Mouse (Mus musculus): Measurements from ENCODE around the gene Sacm1l.

The Sacm1l gene

DNA sequence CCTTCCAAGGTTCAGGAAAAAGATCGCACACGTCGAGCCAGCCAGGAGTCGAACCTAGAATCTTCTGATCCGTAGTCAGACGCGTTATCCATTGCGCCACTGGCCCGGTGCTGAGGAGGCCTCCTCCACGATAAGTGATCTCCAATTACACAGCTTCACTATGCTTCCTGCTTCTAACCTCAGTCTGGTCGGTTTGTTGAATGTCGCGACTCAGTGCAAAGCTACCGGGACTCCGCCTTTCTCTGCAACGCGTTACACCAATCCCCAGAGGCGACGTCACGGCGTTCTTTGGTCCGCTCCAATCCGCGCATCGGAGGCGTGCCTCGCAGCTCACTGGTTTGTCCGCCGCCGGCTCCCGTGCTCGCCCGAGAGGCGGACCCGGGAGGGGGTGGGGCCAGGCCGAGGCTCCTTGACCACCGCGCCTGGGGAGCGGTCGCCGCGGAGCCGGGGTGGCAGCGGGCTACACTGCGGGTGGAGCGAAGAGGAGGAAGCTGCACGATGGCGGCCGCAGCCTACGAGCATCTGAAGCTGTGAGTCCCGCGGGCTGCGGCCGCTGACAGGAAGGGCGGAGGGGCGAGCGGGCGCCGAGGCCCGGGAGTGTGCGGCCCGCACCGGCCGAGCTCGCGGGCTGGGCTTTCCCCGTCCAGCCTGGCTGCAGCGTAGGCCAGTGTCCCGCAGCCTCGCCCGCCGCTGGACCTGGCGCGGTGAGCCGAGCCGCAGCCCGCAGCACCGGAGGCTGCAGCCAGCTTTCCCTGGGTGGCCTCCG lies at the start of gene Sacm1l:
TSS of gene Sacm1l (plus strand) at position 368 of the 766 bp plus-strand sequence.
- peak; percentile 100 for DNase-seq (ENCODE audit: low spot score)

DNA sequence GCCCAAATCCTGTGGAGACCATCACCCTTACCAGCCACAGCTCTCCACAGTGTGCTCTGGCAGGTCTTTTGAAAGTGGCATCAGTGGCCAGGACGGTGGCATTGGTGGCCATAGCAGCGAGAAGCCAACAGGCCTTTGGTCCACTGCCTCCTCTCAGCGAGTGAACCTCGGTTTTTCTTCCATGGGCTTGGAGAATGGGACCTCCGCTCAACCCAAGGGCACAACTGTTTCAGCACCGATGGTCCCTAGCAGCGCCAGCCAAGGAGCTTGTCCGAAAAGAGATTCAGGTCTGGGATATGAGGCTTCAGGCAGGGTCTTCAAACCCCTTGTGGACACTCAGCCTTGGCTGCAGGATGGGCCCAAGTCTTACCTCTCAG lies 49.7 kb upstream of the Sacm1l start:
- no peak for DNase-seq (ENCODE audit: low spot score)

DNA sequence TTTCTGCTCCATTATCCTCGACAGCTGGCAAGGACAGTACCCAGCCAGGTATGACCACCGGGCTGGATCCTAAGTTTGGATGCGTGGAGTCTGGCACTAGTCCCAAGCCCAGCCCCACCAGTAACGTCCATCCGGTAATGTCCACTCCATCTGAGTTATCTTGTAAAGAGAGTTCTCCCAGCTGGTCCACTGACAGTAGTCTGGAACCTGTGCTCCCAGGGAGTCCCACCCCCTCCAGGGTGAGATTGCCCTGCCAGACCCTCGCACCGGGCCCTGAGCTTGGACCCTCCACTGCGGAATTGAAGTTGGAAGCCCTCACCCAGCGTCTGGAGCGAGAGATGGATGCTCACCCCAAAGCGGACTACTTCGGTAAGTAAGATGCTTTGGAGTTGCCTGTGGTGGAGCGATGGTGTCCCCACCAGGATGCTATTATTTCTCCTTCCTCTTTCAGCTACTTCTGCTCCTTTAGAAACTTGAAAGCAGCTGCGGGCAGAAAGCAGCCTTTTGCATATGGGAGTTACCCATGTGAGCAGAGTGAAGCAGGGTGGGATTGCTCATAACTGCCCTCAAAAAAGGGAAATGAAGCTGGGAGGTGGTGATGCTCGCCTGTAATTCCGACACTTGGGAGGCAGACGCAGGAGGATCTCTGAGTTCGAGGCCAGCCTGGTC lies 49.2 kb upstream of the Sacm1l start:
- DNase-seq (ENCODE audit: low spot score) = no peak

DNA sequence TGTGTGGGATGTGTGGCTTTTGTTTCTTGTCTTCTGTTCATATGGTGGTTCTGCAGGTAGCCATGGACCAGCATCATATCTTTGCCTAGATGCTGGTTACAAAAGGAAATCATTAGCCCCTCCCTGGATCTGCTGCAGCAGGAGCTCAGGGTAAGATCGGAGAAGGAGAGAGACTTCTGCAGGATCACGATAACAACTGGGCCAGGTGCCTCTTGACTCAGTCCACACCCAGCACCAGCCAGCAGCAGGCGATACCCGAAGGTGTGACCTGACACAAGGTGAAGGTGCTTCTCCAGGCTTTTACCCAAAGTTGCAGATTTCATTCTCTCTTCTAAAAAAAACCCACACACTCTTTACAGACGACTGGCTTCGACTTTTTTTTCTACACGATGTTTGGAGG lies 48.4 kb upstream of the Sacm1l start:
- peak; percentile 76 for DNase-seq (ENCODE audit: low spot score)

DNA sequence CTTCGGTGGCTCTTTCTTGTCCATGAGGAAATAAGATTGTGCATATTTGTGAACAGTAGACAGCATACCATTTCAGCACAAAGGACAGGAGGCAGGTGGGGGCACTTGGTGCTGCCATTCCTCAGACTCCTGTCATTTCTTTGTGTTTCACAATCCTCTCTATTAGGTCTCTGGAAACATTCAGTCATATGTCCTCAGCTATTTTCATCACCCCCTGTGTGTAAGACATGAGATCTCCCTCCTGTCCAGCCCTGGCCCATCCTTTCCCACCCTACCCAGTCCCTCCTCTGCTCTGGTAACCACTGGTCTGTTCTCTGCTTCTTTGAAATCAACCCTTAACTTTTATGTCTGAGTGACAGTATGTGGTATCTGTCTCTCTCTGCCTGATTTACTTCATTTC lies 46.0 kb upstream of the Sacm1l start:
- no peak for DNase-seq (ENCODE audit: low spot score)

DNA sequence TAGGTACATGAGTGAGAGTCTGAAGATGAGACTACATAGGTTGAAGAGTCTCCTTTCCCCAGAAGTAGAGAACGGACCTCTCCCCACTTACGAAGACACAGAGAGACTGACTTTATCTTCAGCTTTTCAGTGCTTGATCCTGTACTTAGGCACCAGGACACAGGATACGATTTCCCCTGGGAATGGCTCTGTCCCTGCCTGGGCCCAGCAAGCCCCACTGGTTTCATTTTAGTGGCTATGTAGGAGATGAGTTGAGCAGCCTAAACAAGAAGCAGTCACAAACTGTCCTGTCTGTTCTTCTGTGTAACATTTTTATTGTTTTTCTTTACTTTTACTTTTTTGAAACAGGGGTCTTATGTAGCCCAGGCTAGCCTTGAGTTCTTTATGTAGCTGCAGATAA lies 44.7 kb upstream of the Sacm1l start:
- no peak for DNase-seq (ENCODE audit: low spot score)

DNA sequence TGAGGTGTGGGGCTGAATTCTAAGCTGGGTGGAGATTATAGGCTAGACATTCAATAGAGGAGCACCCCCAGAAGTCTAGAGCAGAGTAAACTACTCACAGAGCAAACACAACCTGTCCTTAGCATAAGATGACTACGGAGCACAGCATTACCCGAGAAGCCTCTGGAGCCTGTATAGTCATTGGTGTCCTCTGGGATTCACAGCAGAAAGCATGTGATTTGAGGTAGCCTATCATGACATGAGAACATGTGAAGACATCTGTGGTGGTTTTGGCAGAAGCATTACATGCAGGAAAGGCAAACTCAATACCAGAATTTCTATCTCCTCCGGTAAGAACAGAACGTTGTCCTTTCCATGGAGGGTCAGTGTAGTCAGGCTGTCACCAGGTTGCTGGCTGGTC lies 44.0 kb upstream of the Sacm1l start:
- no peak for DNase-seq (ENCODE audit: low spot score)

DNA sequence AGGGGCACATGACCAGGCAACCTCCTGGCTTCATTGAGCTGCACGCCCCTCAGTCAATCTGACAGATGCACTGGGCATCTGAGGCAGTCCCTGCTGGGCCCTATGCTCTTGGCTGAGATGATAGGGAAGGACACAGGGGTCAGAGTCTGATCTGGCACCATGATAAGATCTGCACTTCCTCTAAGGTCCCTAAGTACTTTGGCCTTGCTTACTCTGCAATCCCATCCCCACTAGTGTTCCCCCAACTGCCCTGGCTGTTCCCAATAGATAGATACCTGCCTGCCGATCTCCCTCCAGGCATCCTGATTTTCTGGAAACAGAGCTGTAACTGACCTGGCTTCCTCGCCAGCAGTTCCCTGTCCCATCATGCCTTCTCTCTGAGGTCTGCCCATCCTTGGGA lies 42.9 kb upstream of the Sacm1l start:
- DNase-seq (ENCODE audit: low spot score) = no peak

DNA sequence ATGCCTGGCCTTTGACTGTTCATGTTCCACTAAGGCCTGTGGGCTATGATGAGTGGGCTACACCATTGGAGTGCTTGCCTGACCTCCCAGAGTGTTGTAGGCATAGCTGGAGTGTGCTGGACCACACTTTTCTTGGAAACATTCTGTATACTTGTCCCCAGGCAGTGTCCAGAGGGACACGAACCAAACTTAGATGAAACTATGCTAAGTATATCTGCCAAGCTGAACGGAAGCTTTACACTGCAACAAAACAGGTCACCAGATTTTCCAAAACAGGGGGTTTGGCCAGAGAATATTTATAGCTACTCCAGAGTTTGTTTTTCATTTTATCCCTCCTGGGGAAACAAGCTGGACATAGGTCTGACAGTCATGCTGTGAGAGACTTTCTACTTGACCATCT lies 40.5 kb upstream of the Sacm1l start:
- DNase-seq (ENCODE audit: low spot score) = no peak

DNA sequence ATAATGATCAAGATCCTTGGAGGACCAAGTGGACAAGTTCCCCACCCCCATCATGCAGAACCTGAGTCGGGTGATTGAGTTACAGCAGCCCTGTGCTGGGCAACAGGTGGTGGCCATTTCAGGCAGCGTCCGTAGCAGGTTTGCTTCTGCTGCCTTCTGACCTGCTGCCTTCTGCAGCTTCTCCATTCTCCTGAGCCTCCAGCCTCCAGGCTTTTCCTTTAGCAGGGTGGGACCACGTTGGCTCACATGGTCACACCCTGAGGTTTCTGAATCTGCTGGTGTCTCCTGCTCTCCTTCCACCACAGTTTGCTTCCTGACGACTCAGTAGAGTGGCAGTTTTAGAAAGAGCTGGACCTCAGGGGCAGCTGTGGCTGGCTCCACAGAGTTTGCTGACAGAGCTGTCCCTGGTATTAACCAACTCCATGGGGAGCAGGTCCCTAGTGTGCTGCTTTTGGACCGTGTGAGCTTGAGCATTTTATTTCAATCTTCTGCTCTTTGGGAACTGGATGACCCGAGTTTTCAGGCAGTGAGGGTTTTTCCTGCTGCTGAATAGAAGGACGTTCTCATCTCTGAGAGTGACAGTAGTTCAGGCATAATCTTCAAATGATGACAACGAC lies 39.7 kb upstream of the Sacm1l start:
- no peak for DNase-seq (ENCODE audit: low spot score)

DNA sequence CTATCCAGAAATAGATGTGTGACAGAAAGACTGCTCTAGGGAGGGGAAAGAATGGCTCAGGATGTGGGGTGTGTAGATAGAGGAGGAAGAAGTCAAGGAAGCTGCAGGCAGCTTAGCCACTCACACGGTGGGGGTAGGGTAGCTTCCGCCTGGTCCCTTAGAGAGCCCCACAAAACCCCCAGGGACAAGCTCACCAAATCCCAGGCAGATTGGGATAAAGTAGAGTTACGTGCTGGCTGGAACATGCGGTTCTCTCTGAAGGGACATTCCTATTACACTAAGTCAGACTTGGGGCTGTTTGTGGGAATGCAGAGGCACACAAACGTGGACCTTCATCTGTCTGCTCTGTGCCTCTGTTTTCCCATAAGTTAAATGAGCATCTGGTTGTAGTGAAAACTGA lies 38.6 kb upstream of the Sacm1l start:
- DNase-seq (ENCODE audit: low spot score) = no peak

DNA sequence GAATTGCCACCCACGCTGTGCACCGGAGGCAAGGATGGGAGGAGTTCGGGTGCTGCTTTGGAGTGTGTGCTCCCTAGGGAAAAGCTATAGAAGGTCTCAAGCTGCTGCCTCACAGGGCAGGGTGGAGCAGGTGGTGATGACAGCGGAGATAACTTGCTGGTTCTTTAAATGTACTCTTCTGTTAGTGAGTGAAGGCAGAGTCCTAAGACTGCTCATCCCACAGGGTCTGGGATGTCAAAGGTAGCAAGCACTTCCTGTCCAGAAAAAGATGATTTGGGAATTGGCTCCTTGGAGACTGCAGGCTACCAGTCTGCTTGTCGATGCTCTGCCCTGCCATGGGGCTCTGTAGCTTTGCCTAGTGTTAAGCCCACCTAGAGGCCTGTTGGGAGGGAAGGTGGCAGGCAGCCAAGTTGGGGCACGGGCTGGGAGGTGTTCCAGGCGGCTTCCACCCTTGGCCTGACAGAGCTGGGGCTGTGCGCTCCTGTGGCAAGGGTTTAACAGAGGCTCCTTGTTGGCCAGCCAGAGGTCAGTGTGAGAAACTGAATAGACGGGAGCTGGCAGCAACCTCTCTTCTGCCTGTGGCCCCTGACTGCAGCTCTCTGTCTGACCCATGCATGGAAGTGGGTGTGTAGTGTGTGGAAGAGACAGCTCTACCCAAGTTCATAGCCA lies 37.5 kb upstream of the Sacm1l start:
- no peak for DNase-seq (ENCODE audit: low spot score)

DNA sequence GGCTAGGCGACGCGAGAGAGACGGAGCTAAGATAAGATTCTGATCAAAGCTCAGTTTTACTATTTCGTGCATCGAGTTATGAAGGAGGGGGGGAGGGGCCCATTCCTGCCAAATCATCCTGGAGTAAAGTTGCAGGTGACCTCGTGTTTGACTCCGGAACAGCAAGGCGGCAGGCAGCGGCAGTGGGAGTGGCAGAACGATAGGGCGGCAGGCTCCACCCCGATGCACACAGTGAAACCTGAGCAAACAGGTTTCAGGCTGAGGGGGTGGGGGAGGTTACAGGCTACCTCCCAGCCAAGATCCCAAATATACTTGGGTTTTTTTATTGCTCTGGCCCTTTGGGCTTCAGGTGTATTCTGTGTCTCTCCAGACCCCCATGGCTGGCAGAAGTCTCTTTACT lies 32.9 kb upstream of the Sacm1l start:
- DNase-seq (ENCODE audit: low spot score) = no peak

DNA sequence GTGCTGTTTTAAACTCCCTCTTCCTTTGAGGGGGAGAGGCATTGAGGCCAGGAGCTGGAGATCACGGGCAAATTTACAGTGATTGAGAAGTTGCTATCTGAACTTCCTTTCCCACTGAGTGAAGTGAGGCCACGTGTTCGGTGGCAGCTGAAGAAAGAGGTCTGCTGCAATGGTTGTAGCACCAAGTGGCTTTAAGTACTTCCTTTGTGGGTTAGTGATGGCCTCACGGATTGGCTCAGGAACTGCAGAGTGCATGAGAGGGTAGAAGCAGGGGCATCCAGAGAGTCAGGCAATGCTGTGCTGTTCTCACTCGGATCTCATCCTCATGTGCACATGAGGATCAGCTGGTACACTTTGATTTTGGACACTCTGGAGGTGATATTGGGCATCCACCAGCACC lies 31.7 kb upstream of the Sacm1l start:
- DNase-seq (ENCODE audit: low spot score) = no peak

DNA sequence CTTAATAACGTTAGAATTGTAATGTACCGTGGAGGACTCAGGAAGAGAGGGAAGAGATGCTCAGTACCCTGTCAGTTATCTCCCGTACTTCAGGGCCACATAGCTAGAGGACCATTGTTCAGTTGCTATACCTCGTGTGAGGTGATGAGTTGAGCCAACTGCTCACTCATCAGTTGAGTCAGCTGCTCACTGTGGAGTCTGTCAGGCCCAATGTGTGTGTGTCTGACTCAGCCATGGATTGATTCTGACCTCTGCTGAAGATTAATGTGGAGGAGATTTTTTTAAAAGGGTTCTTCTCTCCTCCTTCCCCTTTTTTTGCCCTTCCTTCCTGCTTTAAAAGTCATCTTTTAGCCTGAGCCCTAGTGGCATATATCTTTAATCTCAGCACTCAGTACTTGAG lies 29.1 kb upstream of the Sacm1l start:
- DNase-seq (ENCODE audit: low spot score) = no peak

DNA sequence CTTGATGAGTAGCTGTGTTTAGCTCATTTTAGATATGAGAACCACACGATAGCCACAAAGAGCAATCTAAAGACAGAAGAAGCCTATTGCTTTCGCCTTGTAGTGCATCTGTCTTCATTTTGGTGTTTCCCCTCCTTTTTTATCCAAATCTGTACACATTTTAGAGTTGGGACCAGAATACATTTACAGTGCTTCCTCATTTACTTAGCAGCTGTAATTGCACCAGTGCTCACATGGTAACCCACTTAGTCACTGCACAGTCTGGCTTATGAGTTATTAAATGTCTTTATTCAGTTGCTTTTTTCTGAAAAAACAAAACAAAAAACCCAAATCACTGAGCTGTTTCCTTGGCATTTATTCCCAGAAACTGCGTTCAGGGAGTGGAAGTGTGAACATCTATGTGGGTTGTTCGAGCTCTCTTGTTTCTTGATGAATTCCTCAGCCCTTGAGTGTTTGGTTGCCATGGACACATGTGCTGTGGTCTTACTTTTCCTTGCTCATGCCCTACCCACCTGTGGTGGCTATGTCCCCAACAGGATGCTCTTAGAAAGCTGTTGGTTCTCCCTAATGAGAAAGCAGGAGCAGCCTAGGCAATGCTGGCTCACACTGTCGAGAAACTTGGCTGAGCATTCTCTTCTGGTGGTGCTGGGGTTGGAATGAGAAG lies 26.3 kb upstream of the Sacm1l start:
- DNase-seq (ENCODE audit: low spot score) = no peak

DNA sequence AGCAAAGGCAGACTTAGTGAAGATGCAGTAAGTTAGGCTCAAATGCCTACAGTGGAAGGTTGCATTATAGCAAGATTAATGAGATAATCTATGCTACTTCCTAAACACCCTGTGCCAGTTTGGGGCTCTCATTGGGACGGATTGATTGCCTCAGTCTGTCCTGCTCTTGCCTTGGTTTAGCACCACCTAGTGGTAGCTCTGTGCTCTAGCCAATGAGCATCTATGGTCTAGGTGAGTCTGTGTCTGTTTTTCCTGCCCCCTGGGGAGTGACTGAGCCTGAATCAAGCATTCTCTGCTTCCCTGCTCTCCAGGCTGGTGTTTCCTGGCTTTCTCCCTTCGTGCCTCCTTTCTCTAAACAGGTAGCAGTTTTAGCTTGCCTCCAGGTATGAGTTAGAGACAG lies 25.2 kb upstream of the Sacm1l start:
- peak; percentile 67 for DNase-seq (ENCODE audit: low spot score)

DNA sequence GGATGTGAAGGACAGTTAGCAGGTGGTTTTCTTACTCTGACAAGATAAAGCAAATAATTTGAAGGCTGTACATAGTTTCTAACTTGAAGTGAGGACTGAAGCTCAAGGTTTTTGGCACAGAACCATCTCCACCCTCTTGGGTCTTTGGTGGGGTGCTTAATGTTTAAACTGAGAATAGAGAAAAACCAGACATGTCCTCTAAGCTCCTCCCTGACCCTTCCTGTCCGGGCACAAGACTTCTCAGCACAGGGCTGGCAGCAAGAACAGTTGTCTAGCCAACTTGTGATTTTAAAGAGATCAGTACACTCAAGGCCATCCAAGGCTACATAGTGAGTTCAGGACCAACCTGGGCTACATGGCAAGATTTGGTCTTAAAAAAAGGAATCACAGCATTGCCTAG lies 24.0 kb upstream of the Sacm1l start:
- DNase-seq (ENCODE audit: low spot score) = no peak

DNA sequence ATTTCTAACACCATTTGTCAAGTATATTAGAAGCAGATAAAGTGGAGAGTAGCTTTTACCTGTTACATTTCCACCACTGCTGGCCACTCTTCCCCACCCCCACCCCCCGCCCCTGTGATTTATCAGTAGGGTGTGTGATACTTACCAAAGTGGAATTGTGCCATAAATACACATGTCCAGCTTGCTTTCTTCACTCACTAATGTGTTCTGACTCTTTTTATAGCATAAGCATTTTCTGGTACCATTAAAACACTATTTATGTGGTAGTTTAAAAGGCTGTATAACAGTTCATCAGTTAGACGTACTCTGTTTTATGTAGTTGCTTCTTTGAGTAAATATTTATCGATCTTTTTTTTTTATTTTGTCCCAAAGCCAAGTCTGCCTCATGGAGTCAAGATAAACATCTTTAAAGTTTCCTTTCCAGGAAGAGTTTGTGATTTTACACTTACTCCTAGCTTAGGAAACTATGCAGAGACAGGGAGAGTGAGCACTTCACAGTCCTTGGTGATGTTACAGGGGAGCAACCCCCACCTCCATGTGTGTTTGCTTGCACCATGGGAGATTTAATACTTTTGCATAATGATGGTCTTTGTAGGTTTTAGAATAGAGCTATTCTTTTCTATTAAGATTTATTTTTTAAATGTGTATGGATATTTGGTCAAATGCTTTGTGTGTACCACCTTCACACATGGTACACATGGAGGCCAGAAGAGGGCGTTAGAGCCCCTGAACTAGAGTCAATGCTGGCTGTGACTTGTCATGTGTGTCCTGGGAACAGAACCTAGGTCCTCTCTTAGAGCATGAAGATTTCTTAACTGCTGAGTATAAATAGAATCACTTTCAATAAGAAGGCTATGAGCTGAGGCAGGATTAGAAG lies 23.1 kb upstream of the Sacm1l start:
- DNase-seq (ENCODE audit: low spot score) = no peak

DNA sequence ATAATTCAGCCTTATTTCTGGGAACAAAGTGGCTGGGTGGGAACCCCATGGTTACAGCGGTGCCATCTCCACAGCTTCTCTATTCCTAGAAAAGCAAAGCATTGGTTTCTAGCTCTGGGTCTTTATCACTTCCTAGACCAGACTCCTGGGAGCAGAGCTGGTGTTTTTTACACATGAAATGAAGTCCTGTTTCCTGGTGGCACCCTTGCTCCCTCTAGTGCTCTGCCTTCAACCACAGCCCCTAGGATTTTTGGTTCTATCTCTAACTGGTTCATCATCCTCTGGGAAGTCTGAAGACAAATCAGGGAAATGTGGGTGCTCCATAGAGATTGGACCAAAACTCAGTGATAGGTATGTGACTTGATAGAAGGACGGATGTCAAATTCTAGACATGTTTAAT lies 22.2 kb upstream of the Sacm1l start:
- DNase-seq (ENCODE audit: low spot score) = no peak

DNA sequence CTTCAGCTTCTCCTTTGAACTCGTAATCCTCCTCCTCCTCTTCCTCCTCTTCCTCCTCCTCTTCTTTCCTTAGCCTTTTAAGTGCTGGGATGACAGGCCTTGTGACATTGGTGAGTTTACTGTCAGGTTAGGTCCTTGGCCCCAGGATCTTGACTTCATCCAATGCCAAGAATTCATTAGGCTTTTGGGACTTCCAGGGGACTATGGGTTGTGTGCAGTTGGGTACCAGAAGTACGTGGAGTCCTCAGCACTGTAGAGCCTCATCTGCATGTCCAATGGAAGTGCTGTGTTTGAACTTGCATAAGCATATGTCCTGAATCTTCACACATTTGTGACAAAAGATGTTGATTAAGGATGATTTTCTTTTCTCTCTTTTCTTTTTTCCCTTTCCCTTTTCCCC lies 20.6 kb upstream of the Sacm1l start:
- DNase-seq (ENCODE audit: low spot score) = no peak

Measured in c-Kit-positive CD71-positive TER-119-positive erythroid progenitor cells, embryonic 14.5 days (primary cell).